Mouse (Mus musculus) CD4-positive, CD25-positive, alpha-beta regulatory T cell, adult 4 months (primary cell): ENCODE data around the gene Zfpm1. TPM values are rescaled to one million over a fixed set of nuclear protein-coding genes. Genes with fewer than 3 reads are reported as not detected.
"Not testable (repeated sequence)": the region's sequence is repeated elsewhere in the genome, so short reads cannot be mapped to it uniquely, and the experiment has no call there.

Source experiments
- ATAC-seq: one replicate; pipeline ENCODE4 v1.8.0; 2017
- polyA plus RNA-seq, 2 experiments: library from polyadenylated mRNA; unstranded; fragments of 100-300 nt; shearing (Covaris generic); gene quantifications; one replicate each; pipeline ENCODE4 v1.2.1; 2017

The Zfpm1 gene
- polyA plus RNA-seq, 2 experiments from 2014 or later, result 0.46 to 0.82 TPM

DNA sequence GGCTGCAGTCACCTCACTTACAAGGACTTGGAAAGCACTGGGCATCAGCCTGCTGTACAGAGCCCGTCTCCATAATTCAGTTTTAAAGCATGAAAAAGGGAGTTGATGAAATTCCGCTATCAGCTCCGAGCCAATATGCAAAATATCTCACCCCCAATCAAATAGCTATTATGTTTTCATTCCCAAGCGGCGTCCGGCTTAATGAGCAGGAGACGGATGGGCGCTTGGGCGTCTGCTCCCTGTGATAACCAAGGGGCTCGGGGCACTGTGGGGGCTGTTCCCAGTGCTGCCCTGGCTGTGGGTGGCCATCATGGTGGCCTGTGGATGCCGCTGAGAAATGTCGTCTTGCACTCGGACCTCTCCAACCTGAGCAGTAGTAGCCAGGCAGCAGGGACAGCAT is 19.1 kb downstream of the Zfpm1 start:
- no peak for ATAC-seq

- ATAC-seq, result no peak
Measured at GRCm38 (mm10) chr8:122301866-122302265, 19.9 kb downstream of the Zfpm1 start.

DNA sequence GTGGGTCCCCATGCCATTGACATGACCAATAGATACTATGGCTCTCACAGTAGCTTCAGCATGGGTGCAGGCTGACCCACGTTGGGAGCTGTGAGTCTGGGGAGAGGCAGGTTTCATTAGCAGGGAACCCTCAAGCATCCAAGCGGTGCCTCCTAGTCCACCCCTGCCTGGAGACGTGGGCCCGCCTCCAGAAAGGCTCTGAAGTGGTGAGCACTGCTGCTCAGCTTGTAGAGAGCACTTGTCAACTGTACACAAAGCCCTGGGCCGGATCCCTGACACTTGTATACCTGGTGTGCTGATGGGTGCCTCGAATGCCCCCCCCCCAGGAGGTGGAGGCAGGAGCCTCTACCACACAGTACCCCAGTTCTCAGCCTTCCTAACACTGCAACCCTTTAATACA is 21.5 kb downstream of the Zfpm1 start:
- ATAC-seq, result no peak

GRCm38 (mm10) chr8:122304058-122304457 is 22.1 kb downstream of the Zfpm1 start:
- no peak for ATAC-seq

DNA sequence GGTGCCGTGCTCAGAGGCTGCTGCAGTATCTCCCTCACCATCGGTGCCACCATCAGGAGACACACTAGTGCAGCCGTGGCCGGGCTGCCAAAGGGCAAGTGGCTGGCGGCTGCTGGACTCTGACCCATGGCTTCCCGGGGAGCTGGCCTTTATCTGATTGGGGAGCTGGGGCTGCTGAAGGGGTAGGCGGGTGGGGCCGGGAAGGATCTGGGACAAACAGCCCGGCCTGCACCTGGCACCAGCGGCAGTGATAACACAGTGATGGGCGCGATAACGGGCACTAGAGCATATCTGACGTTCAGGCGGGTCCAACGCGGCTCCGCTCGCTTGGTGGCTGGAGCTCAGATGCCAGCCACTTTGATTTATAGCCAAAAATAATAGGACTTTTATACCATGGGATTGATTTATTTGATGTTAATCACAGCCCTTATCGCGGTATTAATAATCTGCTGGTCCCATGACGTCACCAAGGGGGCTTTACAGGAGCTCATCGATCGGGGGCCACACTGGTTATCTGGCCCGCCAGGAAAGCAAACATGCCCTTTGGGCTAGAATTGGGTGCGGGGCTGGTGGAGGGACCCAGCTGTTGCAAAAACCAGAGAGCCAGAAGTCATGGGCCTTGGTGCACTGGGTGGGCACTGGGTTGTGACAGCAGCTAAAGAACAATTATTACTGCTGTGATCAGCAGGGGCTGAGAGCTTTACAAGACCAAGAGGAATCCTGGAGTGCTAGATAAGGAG is 24.9 kb downstream of the Zfpm1 start:
- ATAC-seq, result no peak

DNA sequence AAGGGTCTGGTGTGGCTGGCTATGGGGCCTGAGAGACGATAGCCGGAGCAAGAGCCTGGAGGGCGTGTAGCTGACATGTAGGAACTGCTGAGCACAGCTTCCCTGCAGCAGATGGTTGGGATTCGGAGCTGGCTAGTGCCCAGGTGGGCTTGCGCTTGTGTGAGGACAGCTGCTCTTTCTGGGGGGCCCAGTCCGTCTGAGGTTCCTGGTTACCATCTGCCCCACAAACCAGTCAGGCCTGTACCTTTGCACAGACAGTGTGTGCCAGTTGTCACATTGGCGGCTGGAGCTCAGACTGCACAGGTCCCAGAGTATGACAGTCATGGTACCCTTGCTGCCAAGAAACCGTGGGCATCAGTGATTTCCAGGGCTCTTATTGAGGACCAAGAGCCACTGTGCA is 25.9 kb downstream of the Zfpm1 start:
- no peak for ATAC-seq

- ATAC-seq, result no peak
Measured at GRCm38 (mm10) chr8:122309272-122309671, 27.3 kb downstream of the Zfpm1 start.

DNA sequence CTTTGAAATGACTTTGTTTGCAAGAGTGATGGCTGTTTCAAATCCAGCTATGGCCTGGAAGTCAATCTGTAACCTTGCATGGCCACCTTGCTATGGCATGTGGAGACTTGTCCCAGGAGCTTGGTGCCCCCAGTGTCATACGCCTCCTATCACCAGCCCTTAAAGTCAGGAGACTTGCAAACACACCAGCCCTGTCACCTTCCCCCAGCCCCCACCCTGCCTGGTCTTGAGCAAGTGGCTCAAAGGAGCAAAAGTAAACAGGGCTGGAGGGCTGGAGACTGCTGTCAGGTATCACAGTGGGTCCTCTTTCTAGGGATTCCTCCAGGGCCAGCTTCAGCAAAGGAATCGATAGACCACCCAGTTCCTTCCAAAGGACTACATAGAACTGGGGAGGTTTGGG is 29.2 kb downstream of the Zfpm1 start:
- ATAC-seq, result no peak

GRCm38 (mm10) chr8:122312553-122312952 is 30.6 kb downstream of the Zfpm1 start:
- no peak for ATAC-seq

- no peak for ATAC-seq
Measured at GRCm38 (mm10) chr8:122313310-122313709, 31.4 kb downstream of the Zfpm1 start.

- ATAC-seq, result no peak
Measured at GRCm38 (mm10) chr8:122314899-122315496, 33.1 kb downstream of the Zfpm1 start.

DNA sequence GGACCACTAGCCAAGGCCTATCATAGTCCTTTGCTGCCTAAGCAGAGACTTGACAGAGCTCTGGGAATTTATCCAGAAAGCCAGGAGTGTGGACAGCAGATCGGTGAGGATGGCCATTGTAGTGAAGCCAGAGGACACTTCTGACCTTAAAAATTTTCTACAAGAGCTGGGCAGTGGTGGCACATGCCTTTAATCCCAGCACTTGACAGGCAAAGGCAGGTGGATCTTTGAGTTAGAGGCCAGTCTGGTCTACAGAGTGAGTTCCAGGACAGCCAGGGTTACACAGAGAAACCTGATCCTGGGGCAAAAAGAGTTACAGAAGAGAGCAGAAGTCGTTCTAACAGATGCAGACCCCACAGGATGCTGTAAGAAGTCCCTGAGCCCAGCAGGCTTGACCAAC is 34.5 kb downstream of the Zfpm1 start:
- ATAC-seq, result no peak

GRCm38 (mm10) chr8:122317918-122318475 is 36.1 kb downstream of the Zfpm1 start:
- no peak for ATAC-seq

DNA sequence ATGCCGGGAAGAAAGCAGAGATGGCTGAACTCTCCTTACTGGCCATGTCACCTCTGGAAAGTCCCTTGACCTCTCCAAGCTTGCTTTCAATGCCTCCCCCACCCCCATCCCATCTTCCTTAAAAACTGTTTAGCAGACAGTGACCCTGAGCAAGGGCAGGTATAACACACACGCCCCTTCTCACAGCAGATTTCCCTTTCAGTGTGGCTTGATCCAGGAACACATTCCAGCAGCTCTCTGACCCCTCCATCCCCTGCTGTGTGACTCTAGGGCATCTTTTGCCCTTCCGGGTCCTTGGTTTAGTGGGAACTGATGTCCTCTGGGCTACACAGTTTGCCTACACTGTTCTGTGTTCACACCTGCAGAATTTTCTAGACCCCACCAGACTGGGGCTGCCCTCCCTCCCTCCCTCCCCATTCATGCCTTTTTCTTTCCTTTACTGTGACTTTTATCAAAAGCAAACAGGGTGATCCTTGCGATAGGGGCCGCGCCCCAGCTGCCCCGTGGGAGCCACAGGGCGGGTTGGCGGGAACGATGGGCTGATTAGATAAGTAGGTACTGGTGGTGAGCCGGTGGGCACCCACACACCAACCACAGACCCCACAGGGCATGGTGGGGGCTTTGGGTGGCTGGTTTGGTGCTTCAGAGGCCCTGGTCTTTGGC is 37.2 kb downstream of the Zfpm1 start:
- ATAC-seq, result no peak

- no peak for ATAC-seq
Measured at GRCm38 (mm10) chr8:122319708-122320075, 37.8 kb downstream of the Zfpm1 start.

DNA sequence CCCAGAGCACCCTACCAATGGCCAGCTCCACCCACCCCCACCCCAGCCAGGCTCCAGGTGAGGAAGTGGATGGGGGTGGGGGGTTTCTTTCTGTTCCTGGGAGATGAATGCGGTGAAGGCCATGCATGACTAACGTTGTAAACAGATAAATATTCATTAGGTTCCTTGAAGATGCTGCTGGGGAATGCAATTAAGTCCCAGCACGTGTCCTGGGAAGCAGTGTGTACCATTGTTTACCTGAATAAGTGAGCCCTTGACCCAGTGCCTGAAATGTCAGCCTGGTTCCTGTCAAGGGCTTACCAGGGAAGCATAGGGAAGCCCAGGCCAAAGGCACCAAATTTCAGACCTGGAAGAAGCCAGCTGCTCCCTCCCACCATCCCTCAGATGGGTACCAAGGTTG is 38.6 kb downstream of the Zfpm1 start:
- ATAC-seq, result no peak

- ATAC-seq, result no peak
Measured at GRCm38 (mm10) chr8:122321455-122321921, 39.5 kb downstream of the Zfpm1 start.

DNA sequence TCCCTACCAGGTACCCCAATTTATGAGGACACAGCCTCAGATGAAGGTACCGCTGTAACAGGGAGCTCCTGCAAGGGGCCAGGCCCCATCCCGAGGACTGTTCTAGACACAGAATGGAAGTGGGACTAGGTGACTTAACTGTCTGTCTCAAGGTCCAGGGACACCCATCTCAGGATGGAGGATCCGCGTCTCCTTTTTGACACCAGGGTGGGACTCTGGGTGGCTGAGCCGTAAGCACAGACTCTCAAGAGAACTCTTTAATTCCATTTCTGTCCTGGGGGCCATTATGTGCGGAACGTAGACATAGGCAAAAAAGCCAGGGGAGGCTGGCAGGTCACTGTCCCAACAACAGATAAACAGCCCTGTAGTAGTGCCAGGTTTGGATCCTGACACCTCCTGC is 40.2 kb downstream of the Zfpm1 start:
- no peak for ATAC-seq

- no peak for ATAC-seq
Measured at GRCm38 (mm10) chr8:122322792-122323191, 40.9 kb downstream of the Zfpm1 start.

- ATAC-seq, result not testable (repeated sequence)
Measured at GRCm38 (mm10) chr8:122323951-122324402, 42.0 kb downstream of the Zfpm1 start.

DNA sequence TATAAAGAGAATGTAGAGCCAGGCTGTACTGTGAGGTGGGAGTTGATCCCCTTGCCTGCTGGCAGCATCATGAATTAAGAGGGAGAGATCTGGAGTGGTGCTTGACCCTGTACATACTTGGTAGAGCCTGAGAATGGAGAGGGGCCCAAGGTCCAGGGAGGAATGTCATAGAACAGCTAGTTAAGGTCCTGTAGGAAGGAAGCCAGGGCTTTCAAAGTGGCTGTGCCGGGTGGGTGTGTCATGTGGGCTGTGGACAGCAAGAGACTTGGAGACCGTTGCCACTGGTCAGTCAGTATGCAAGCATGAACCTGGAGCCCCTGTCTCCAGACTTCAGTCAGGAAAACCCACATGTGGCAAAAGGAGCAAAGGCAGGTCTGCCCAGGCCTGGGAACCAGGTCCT is 43.3 kb downstream of the Zfpm1 start:
- no peak for ATAC-seq

DNA sequence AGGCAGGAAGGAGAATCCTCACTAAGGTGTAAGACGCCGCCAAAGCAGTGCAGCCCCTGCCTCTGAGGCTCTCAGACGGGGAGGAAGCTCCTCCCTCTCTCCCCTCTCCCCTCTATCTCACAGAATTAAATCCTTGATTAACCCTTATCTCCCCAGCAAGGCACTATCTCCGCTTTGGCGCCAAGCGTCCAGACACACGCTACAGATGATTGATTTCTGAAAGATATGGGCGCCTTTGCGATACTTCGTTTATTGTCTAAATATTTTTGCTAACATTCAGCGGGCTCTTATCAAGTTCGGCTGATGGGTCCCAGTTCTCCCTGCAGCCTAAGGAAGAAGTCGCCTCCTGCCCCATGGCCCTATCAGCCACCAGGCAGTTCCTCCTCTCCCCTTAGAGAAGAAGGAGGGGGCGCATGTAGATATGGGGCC is 44.2 kb downstream of the Zfpm1 start:
- ATAC-seq, result no peak

- ATAC-seq, result no peak
Measured at GRCm38 (mm10) chr8:122329072-122329471, 47.1 kb downstream of the Zfpm1 start.
